Mouse (Mus musculus): Measurements from ENCODE around the gene Zfp982. TPM values are rescaled to one million over a fixed set of nuclear protein-coding genes. Genes with fewer than 3 reads are reported as not detected.
"Not testable (repeated sequence)": the region's sequence is repeated elsewhere in the genome, so short reads cannot be mapped to it uniquely, and the experiment has no call there.

Zfp982 gene
- polyA plus RNA-seq, 1 experiment from 2014 or later = not detected

DNA sequence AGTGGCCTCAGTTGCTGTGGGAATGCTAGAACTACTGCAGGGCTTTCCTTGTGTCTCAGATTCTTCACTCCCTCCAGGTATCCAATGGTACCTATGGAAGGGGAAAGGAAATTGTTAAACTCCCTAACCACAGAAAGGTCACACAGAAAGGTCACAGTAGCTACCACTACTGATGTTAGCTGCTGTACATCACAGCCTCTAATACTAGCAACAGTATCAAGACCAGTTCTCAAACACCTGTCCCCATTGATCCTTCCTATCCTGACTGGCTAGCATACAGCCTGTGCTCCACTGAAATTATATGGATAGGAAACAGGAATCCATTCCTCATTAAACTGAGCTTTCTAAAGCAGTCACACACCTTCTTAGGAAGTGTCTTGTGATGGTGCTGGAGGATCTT, 27.9 kb downstream of the Zfp982 start:
- ATAC-seq (no peak), DNase-seq (ENCODE audit: low read depth, low spot score) (no peak)
- TF ChIP-seq CTCF (IDR thresholded peaks at IDR 0.05) = no peak
- H3K27me3 ChIP-seq = no peaks in the 10 kb centered on the region
- ChIA-PET POLR2A (no interaction called here), CTCF (no interaction called here)
- in situ Hi-C loops (cut with MboI; ENCODE audit: low pct_unique_long_range_greater_than_20kb) = loop anchor here (25.0 kb wide), 1 partner anchor 183 kb away; no protein-coding TSS in a partner anchor

DNA sequence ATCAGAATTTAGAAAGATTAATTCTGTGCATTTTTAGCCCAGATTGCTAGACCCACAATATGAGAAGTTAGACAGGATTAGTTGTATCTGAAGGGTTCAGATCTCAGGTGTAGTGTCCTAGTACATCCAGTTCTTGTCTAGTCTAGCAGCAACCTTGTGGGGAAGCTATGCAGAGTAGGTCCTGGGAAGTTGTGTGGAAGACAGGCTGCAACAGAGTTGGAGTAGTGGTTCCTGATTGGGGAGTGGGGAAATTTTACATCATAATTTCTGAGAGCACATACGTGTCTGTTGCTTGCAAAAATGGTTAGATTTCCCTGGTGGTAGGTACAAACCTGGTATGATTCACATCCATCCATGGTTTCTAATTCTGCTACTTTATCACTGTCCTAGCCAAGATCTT, 32.9 kb downstream of the Zfp982 start:
- ATAC-seq = no peak

DNA sequence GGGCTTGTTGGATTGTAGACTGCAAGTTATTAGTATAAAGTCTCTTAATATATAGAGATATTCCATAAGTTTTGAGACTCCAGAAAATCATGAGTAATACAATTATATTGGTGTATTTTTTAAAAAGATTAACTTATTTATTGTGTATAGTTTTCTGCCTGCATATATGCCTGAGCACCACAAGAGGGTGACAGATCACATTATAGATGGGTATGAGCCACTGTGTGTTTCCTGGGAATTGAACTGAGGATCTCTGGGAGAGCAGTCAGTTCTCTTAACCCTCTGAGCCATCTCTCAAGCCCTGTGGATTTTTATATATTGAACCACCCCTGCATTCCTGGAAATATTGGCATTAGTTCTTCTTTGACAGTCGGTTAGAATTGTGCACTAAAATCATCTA, 38.1 kb downstream of the Zfp982 start:
- TF ChIP-seq CTCF (IDR thresholded peaks at IDR 0.05) = no peak
- CTCF ChIA-PET = no interaction called here
- ATAC-seq (no peak), DNase-seq (ENCODE audit: low read depth, low spot score) (no peak)
- H3K27me3 ChIP-seq = no peaks in the 10 kb centered on the region
- POLR2A ChIA-PET = no interaction called here
- in situ Hi-C loops (cut with MboI; ENCODE audit: low pct_unique_long_range_greater_than_20kb) = no loop called here

More for the DNA sequence above, 32.9 kb downstream of the Zfp982 start:
- in situ Hi-C loops (cut with MboI; ENCODE audit: low pct_unique_long_range_greater_than_20kb) = no loop called here
- ChIA-PET CTCF (no interaction called here), POLR2A (no interaction called here)
- DNase-seq (ENCODE audit: low read depth, low spot score) = no peak
- H3K27me3 ChIP-seq = no peaks in the 10 kb centered on the region
- TF ChIP-seq CTCF (IDR thresholded peaks at IDR 0.05) = no peak

DNA sequence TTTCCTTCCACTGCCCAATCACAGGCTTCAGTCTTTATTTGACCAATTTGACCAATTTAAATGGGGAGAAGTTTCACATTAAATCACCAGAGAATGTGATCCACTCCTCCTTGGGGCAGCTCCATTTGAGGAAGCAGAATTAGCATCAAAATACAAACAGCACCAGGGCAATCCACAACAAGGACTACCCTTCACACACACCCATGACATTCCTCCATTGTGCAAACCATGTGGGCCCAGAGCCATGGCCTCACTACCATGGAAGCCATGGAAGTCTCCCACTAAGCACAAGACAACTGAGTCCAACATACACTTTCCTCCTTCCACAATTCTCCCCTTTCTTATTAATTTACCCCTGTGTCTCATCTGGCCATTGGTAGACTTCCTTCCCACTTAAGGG, 43.7 kb downstream of the Zfp982 start:
- CTCF ChIA-PET; DNase-seq (ENCODE audit: low read depth, low spot score); ATAC-seq; H3K27me3 ChIP-seq; POLR2A ChIA-PET; in situ Hi-C loops (cut with MboI; ENCODE audit: low pct_unique_long_range_greater_than_20kb): not testable (repeated sequence)

GRCm38 (mm10) chr4:147537702-147538101, 45.5 kb downstream of the Zfp982 start:
- ChIA-PET POLR2A (no interaction called here), CTCF (no interaction called here)
- DNase-seq (ENCODE audit: low read depth, low spot score) (no peak), ATAC-seq (no peak)
- H3K27me3 ChIP-seq = no peaks in the 10 kb centered on the region
- in situ Hi-C loops (cut with MboI; ENCODE audit: low pct_unique_long_range_greater_than_20kb) = no loop called here
- no peak for TF ChIP-seq CTCF (IDR thresholded peaks at IDR 0.05)

DNA sequence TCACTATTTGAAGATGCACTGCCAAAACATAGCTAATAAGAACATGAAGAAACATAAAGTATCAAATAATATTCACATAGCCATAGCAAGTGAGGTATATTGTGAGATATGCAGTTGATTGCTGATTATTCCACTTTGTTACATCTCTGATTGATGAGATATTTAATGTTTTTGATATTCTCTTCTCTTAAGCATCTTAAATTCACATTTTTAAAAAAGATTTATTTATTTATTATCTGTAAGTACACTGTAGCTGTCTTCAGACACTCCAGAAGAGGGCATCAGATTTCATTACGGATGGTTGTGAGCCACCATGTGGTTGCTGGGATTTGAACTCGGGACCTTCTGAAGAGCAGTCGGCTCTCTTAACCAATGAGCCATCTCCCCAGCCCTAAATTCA, 47.7 kb downstream of the Zfp982 start, which contains the start of gene Gm16503:
Gm16503 (plus strand) TSS at position 301 of the 400 bp plus-strand sequence.
- POLR2A ChIA-PET; ATAC-seq; in situ Hi-C loops (cut with MboI; ENCODE audit: low pct_unique_long_range_greater_than_20kb); DNase-seq (ENCODE audit: low read depth, low spot score); CTCF ChIA-PET; H3K27me3 ChIP-seq: not testable (repeated sequence)

- TF ChIP-seq CTCF (IDR thresholded peaks at IDR 0.05) = no peak
- no peak for ATAC-seq
- in situ Hi-C loops (cut with MboI; ENCODE audit: low pct_unique_long_range_greater_than_20kb) = no loop called here
These were observed 48.9 kb downstream of the Zfp982 start for GRCm38 (mm10) chr4:147541105-147541504.

DNA sequence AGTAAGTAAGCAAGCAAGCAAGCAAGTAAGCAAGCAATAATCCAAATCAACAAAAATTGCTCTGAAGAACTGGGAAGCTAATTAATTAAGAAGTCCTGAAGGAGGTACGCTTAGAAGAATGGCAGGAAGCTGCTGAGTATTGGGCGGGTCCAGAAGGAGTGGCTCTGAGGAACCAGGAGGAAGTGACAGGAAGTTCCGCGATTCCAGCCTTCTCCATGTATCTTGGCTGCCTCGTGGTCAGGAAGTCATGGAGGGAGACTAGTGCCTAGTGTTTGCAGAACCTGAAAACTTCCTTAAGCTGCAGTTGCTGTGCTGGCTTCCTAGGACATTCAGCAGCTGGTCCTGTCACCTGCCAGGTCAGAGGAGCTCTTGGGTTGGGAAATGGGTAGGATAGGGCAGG, 60.9 kb downstream of the Zfp982 start, which contains the start of gene Zfp985:
Zfp985 (plus strand) TSS at position 207 of the 400 bp plus-strand sequence.
- ATAC-seq; in situ Hi-C loops (cut with MboI; ENCODE audit: low pct_unique_long_range_greater_than_20kb): not testable (repeated sequence)

More at GRCm38 (mm10) chr4:147541105-147541504, 48.9 kb downstream of the Zfp982 start:
- no peaks in the 10 kb centered on the region for H3K27me3 ChIP-seq
- ChIA-PET POLR2A (no interaction called here), CTCF (no interaction called here)
- no peak for DNase-seq (ENCODE audit: low read depth, low spot score)

DNA sequence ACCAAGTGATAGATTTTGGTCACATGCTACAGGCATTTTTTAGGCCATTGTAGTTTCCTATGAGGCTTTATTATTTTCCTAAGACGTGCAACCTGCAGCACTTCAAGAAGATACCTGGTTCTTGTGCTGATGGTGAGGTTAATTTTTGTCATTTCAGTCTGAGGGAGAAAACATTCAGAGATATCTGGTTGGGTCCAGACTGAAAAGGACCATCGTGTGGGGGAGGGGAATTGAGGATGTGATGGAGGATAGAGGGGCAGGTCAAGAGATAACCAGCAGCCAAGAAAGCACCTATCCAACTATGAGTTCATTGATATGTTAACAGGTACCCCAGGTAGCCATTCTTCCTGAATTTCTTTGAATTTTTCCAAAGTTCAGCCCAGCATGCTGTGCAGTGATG, 62.1 kb downstream of the Zfp982 start:
- DNase-seq (ENCODE audit: low read depth, low spot score); POLR2A ChIA-PET; H3K27me3 ChIP-seq; CTCF ChIA-PET; ATAC-seq; in situ Hi-C loops (cut with MboI; ENCODE audit: low pct_unique_long_range_greater_than_20kb): not testable (repeated sequence)

More for the DNA sequence above, 60.9 kb downstream of the Zfp982 start, which contains the start of gene Zfp985:
- DNase-seq (ENCODE audit: low read depth, low spot score); H3K27me3 ChIP-seq; POLR2A ChIA-PET; CTCF ChIA-PET: not testable (repeated sequence)

DNA sequence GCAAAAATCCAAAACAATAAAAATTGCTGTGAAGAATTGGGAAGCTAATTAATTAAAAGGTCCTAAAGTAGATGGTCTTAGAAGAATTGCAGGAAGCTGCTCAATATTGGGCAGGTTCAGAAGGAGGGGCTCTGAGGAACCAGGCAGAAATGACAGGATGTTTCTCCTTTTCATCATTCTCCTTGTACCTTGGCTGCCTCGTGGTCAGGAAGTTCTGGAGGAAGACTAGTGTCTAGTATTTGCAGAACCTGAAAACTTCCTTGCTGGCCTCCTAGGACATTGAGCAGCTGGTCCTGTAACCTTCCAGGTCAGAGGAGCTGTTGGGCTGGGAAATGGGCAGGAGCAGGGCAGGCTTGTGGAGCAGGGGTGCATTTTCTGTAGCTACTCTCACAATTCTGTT, 64.7 kb downstream of the Zfp982 start:
- CTCF ChIA-PET; in situ Hi-C loops (cut with MboI; ENCODE audit: low pct_unique_long_range_greater_than_20kb); ATAC-seq; H3K27me3 ChIP-seq; POLR2A ChIA-PET; DNase-seq (ENCODE audit: low read depth, low spot score): not testable (repeated sequence)

DNA sequence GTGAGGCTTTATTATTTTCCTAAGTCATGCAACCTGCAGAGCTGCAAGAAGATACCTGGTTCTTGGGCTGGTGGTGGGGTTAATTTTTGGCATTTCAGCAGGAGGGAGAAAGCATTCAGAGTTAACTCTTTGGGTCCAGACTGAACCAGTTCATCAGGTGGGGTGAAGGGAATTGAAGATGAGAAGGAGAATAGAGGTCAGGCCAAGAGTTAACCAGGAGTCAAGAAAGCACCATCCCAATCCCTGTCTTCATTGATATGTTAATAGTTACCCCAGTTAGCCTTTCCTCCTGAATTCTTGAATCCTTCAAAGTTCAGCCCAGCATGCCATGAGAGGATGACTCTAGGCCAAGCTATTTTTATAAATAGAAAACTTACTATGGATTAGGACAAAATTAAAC, 65.8 kb downstream of the Zfp982 start:
- H3K27me3 ChIP-seq; in situ Hi-C loops (cut with MboI; ENCODE audit: low pct_unique_long_range_greater_than_20kb); DNase-seq (ENCODE audit: low read depth, low spot score); CTCF ChIA-PET; POLR2A ChIA-PET; ATAC-seq: not testable (repeated sequence)

DNA sequence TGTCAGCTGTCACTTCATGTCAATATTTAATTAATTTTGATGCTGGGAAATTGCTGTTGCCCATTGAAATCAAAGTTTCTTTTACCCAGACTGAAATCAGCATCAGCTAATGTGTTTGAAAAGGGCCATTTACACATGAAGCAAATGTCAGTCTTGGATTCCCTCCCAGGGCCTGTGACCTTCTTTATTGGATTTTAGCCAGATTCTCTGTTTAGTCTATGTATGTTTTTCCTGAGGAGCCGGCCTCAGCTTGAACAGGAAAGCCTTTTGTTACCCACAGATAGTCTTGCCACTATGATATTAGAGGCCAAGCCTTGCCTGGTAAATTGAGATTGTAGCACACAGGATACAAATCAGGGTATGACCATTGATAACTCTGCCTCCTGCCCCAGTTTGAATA, 66.9 kb downstream of the Zfp982 start:
- ATAC-seq; CTCF ChIA-PET; in situ Hi-C loops (cut with MboI; ENCODE audit: low pct_unique_long_range_greater_than_20kb); H3K27me3 ChIP-seq; POLR2A ChIA-PET; DNase-seq (ENCODE audit: low read depth, low spot score): not testable (repeated sequence)

Other genes starting within 250 kb of the Zfp982 start
- gene Zfp988, start 186.7 kb upstream of the Zfp982 start, polyA plus RNA-seq (2021) = 0.09 TPM
- 0.17 TPM for gene Zfp978, start 131.1 kb upstream of the Zfp982 start, polyA plus RNA-seq (2021)
- not detected for gene Gm16503, start 47.8 kb downstream of the Zfp982 start, polyA plus RNA-seq (2021)
- gene Zfp985, start 60.9 kb downstream of the Zfp982 start, polyA plus RNA-seq (2021) = 0.04 TPM
- gene Zfp979, start 150.1 kb downstream of the Zfp982 start, polyA plus RNA-seq (2021) = 0.14 TPM
- gene Zfp534, start 210.1 kb downstream of the Zfp982 start, polyA plus RNA-seq (2021) = 0.39 TPM